Mouse (Mus musculus) embryonic facial prominence, embryonic 10.5 days (tissue): ENCODE data around the gene Mxi1. TPM values are rescaled to one million over a fixed set of nuclear protein-coding genes. Genes with fewer than 3 reads are reported as not detected.
"Not testable (repeated sequence)": the region's sequence is repeated elsewhere in the genome, so short reads cannot be mapped to it uniquely, and the experiment has no call there.

ENCODE experiments used
- DNase-seq: peaks from one replicate; pipeline ENCODE4 v3.0.0-alpha.2; 2017; ENCODE audit warnings: low spot score
- H3K27ac ChIP-seq: fragments of 300-500 bp; sonication (generic); replicated peaks from 2 replicates; pipeline ENCODE4 v1.5.1; 2016; ENCODE audit warnings: mild to moderate bottlenecking
- H3K27me3 ChIP-seq: fragments of 300-500 bp; sonication (generic); replicated peaks from 2 replicates; pipeline ENCODE4 v1.6.1; 2016; ENCODE audit warnings: low read depth, mild to moderate bottlenecking; ENCODE audit not compliant: poor library complexity, severe bottlenecking
- H3K36me3 ChIP-seq: fragments of 300-500 bp; sonication (generic); replicated peaks from 2 replicates; pipeline ENCODE4 v1.6.1; 2016; ENCODE audit warnings: mild to moderate bottlenecking, moderate library complexity
- H3K4me1 ChIP-seq: fragments of 300-500 bp; sonication (generic); 2 replicates; pipeline ENCODE4 v1.6.1; 2016
- H3K4me3 ChIP-seq: fragments of 300-500 bp; sonication (generic); 2 replicates; pipeline ENCODE4 v1.5.1; 2016; ENCODE audit warnings: mild to moderate bottlenecking, moderate library complexity
- H3K9me3 ChIP-seq: fragments of 300-500 bp; sonication (generic); 2 replicates; pipeline ENCODE4 v1.6.1; 2016; ENCODE audit warnings: mild to moderate bottlenecking
- WGBS: fragments of 180-500 bp; shearing (Covaris S2); methylation state at CpG from one replicate; pipeline ENCODE4 v1.1.7; 2016; 5-methylcytosine and 5-hydroxymethylcytosine counted together
- polyA plus RNA-seq: library from polyadenylated mRNA; unstranded; fragments of >200 nt; fragmentation: Nextera tagmentation; extraction: Ambion mirVana; gene quantifications from 2 replicates; pipeline ENCODE4 v1.2.1, GENCODE M21; 2016

Mxi1 gene
- polyA plus RNA-seq, 1 experiment from 2014 or later = 33.0 TPM

GRCm38 (mm10) chr19:53389851-53390431 is 79.6 kb downstream of the Mxi1 start:
- Histone ChIP-seq H3K9me3 (no peaks in the 10 kb centered on the region), H3K4me3 (peak overlapping the region; percentile 100), H3K36me3 (peaks cover 41% of the 10 kb centered on the region), H3K4me1 (peaks cover 18% of the 10 kb centered on the region), H3K27ac (peak overlapping the region; percentile 99), H3K27me3 (no peaks in the 10 kb centered on the region)
- no peak for DNase-seq
- WGBS = under 1% methylated on average over 59 of the region's 59 CpGs

- WGBS = under 1% methylated on average over 48 of the region's 48 CpGs
- H3K27ac ChIP-seq = peak within 1 kb of the TSS; percentile 99
- H3K27me3 ChIP-seq = no peaks in the 10 kb centered on the region
- H3K4me3 ChIP-seq = peak within 1 kb of the TSS; percentile 100
- peaks cover 18% of the 10 kb centered on the region for H3K4me1 ChIP-seq
- no peaks in the 10 kb centered on the region for H3K9me3 ChIP-seq
- H3K36me3 ChIP-seq = peaks cover 36% of the 10 kb centered on the region
- DNase-seq = peak; percentile 100
These were observed 80.2 kb downstream of the Mxi1 start, which contains the start of gene Smndc1 for GRCm38 (mm10) chr19:53390495-53391007. Smndc1 (minus strand) TSS chr19:53390578.

- Histone ChIP-seq H3K4me1 (peaks cover 18% of the 10 kb centered on the region), H3K27me3 (no peaks in the 10 kb centered on the region), H3K36me3 (peaks cover 28% of the 10 kb centered on the region), H3K9me3 (no peaks in the 10 kb centered on the region), H3K27ac (peak overlapping the region; percentile 99), H3K4me3 (peak overlapping the region; percentile 100)
- DNase-seq = no peak
- 55% methylated on average over 8 of the region's 8 CpGs for WGBS
These were observed 81.1 kb downstream of the Mxi1 start for GRCm38 (mm10) chr19:53391386-53391785.

GRCm38 (mm10) chr19:53391787-53392186 is 81.5 kb downstream of the Mxi1 start:
- no peak for DNase-seq
- no peaks in the 10 kb centered on the region for H3K27me3 ChIP-seq
- H3K9me3 ChIP-seq = no peaks in the 10 kb centered on the region
- peak overlapping the region; percentile 99 for H3K27ac ChIP-seq
- peaks cover 18% of the 10 kb centered on the region for H3K4me1 ChIP-seq
- peaks cover 24% of the 10 kb centered on the region for H3K36me3 ChIP-seq
- peak overlapping the region; percentile 100 for H3K4me3 ChIP-seq
- 87% methylated on average over 5 of the region's 5 CpGs for WGBS

GRCm38 (mm10) chr19:53392781-53393343 is 82.5 kb downstream of the Mxi1 start:
- no peaks in the 10 kb centered on the region for H3K27me3 ChIP-seq
- H3K27ac ChIP-seq = no peak overlapping the region
- no peak overlapping the region for H3K4me3 ChIP-seq
- 78% methylated on average over 8 of the region's 8 CpGs for WGBS
- DNase-seq = no peak
- H3K36me3 ChIP-seq = peaks cover 13% of the 10 kb centered on the region
- no peaks in the 10 kb centered on the region for H3K9me3 ChIP-seq
- H3K4me1 ChIP-seq = peaks cover 19% of the 10 kb centered on the region

- no peak for DNase-seq
- H3K4me3 ChIP-seq = no peak overlapping the region
- no peaks in the 10 kb centered on the region for H3K9me3 ChIP-seq
- H3K4me1 ChIP-seq = peaks cover 19% of the 10 kb centered on the region
- no peaks in the 10 kb centered on the region for H3K27me3 ChIP-seq
- no peak overlapping the region for H3K27ac ChIP-seq
- H3K36me3 ChIP-seq = peaks cover 5% of the 10 kb centered on the region
These were observed 83.3 kb downstream of the Mxi1 start for GRCm38 (mm10) chr19:53393646-53394045.

- Histone ChIP-seq H3K9me3 (no peaks in the 10 kb centered on the region), H3K27me3 (no peaks in the 10 kb centered on the region), H3K4me3 (no peak overlapping the region), H3K4me1 (peaks cover 15% of the 10 kb centered on the region), H3K36me3 (no peaks in the 10 kb centered on the region), H3K27ac (no peak overlapping the region)
- 19% methylated on average over 7 of the region's 7 CpGs for WGBS
- no peak for DNase-seq
These were observed 84.2 kb downstream of the Mxi1 start for GRCm38 (mm10) chr19:53394552-53394951.

- H3K9me3 ChIP-seq, H3K27ac ChIP-seq, H3K36me3 ChIP-seq, DNase-seq, H3K27me3 ChIP-seq, H3K4me3 ChIP-seq: not testable (repeated sequence)
- 77% methylated on average over 3 of the region's 3 CpGs for whole genome bisulfite sequencing
- peaks cover 15% of the 10 kb centered on the region for H3K4me1 ChIP-seq
These were observed 84.6 kb downstream of the Mxi1 start for GRCm38 (mm10) chr19:53394956-53395355.

- not testable (repeated sequence) for H3K27me3 ChIP-seq, H3K9me3 ChIP-seq, DNase-seq, H3K36me3 ChIP-seq, H3K27ac ChIP-seq, H3K4me3 ChIP-seq
- peaks cover 15% of the 10 kb centered on the region for H3K4me1 ChIP-seq
- 66% methylated on average over 5 of the region's 5 CpGs for WGBS
These were observed 85.5 kb downstream of the Mxi1 start for GRCm38 (mm10) chr19:53395805-53396204.

GRCm38 (mm10) chr19:53397451-53398233 is 87.3 kb downstream of the Mxi1 start:
- no peak for DNase-seq
- Histone ChIP-seq H3K27me3 (no peaks in the 10 kb centered on the region), H3K9me3 (no peaks in the 10 kb centered on the region), H3K36me3 (no peaks in the 10 kb centered on the region), H3K4me1 (peaks cover 4% of the 10 kb centered on the region; the same call in 1 of the 2 replicates), H3K27ac (no peak overlapping the region), H3K4me3 (no peak overlapping the region)
- WGBS = 80% methylated on average over 12 of the region's 12 CpGs

GRCm38 (mm10) chr19:53399213-53399612 is 88.9 kb downstream of the Mxi1 start:
- Histone ChIP-seq H3K27ac (no peak overlapping the region), H3K4me1 (peaks cover 4% of the 10 kb centered on the region; the same call in 1 of the 2 replicates), H3K27me3 (no peaks in the 10 kb centered on the region), H3K9me3 (no peaks in the 10 kb centered on the region), H3K36me3 (no peaks in the 10 kb centered on the region), H3K4me3 (no peak overlapping the region)
- DNase-seq = no peak
- WGBS = 88% methylated on average over 4 of the region's 4 CpGs

GRCm38 (mm10) chr19:53400332-53401110 is 90.2 kb downstream of the Mxi1 start:
- Histone ChIP-seq H3K9me3 (no peaks in the 10 kb centered on the region), H3K4me1 (peaks cover 4% of the 10 kb centered on the region; the same call in 1 of the 2 replicates), H3K27me3 (no peaks in the 10 kb centered on the region), H3K4me3 (no peak overlapping the region), H3K27ac (no peak overlapping the region), H3K36me3 (no peaks in the 10 kb centered on the region)
- 85% methylated on average over 16 of the region's 16 CpGs for WGBS
- no peak for DNase-seq
